Mouse (Mus musculus) lung, postnatal 0 days (tissue): ENCODE results near the gene Olfr1417.

ENCODE experiments used
- CTCF ChIP-seq: IDR thresholded peaks from 2 replicates; pipeline ENCODE4 v1.5.1; 2016; ENCODE audit warnings: antibody characterized with exemption, mild to moderate bottlenecking
- EP300 ChIP-seq: IDR thresholded peaks from 2 replicates; pipeline ENCODE4 v1.6.1; 2016; ENCODE audit warnings: antibody characterized with exemption, mild to moderate bottlenecking, control low read depth

GRCm38 (mm10) chr19:11860966-11861365 lies 21.9 kb upstream of the Olfr1417 start, which contains the start of gene Olfr1418:
- TF ChIP-seq CTCF: no peak
- TF ChIP-seq EP300: no peak
